In the genomic region with DNA sequence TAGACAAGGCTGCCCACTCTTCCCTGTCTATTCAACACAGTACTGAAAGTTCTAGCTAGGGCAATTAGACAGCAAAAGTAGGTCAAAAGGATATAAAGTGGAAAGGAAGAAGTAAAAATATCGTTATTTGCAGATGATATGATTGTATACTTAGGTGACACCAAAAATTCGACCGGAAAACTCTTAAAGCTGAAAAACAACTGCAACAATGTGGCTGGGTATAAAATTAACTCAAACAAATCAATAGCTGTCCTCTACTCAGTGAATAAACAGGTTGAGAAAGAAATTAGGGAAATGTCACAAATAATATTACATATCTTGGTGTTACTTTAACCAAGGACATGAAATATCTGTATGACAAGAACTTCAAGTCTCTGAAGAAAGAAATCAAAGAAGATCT, we compare ENCODE assay signal across 28 mouse cellular contexts.
"Had no signal": no experiment of that assay in that cellular context is flagged by ENCODE, and none has a peak within 500 bp of the region (broad histone marks: within the 10 kb centered on the region; RNA-seq: fewer than 3 reads in every experiment).

No protein-coding gene starts in this region.

- H3K27me3 ChIP-seq: limb, embryonic 12.5 days; limb, embryonic 13.5 days; limb, embryonic 15.5 days; liver, embryonic 12.5 days; liver, embryonic 13.5 days; liver, embryonic 15.5 days; lung, embryonic 15.5 days; megakaryocyte, embryonic 14.5 days; midbrain, embryonic 12.5 days; midbrain, embryonic 13.5 days; midbrain, embryonic 15.5 days; neural tube, embryonic 12.5 days had no signal

- H3K9ac ChIP-seq: limb, embryonic 12.5 days; limb, embryonic 13.5 days; limb, embryonic 15.5 days; liver, embryonic 12.5 days; liver, embryonic 13.5 days; liver, embryonic 14.5 days; liver, embryonic 15.5 days; liver, postnatal 0 days; lung, embryonic 14.5 days; lung, embryonic 15.5 days; midbrain, embryonic 12.5 days; midbrain, embryonic 13.5 days; midbrain, embryonic 15.5 days; neural tube, embryonic 12.5 days had no signal

- H3K4me1 ChIP-seq: limb, embryonic 10.5 days; limb, embryonic 12.5 days; limb, embryonic 13.5 days; limb, embryonic 15.5 days; liver, embryonic 12.5 days; liver, embryonic 13.5 days; liver, embryonic 15.5 days; lung, embryonic 15.5 days; megakaryocyte, embryonic 14.5 days; midbrain, embryonic 10.5 days; midbrain, embryonic 12.5 days; midbrain, embryonic 13.5 days; midbrain, embryonic 15.5 days; neural tube, embryonic 12.5 days had no signal

- H3K27ac ChIP-seq: left cerebral cortex, adult 2 months; limb, embryonic 10.5 days; limb, embryonic 12.5 days; limb, embryonic 13.5 days; limb, embryonic 15.5 days; liver, embryonic 12.5 days; liver, embryonic 13.5 days; liver, embryonic 14.5 days; liver, embryonic 15.5 days; lung, embryonic 15.5 days; macrophage; midbrain, embryonic 10.5 days; midbrain, embryonic 12.5 days; midbrain, embryonic 13.5 days; midbrain, embryonic 15.5 days; neural tube, embryonic 12.5 days had no signal

- H3K4me3 ChIP-seq: left cerebral cortex, adult 2 months; limb, embryonic 10.5 days; limb, embryonic 12.5 days; limb, embryonic 13.5 days; limb, embryonic 15.5 days; liver, embryonic 12.5 days; liver, embryonic 13.5 days; liver, embryonic 15.5 days; lung, embryonic 15.5 days; megakaryocyte, embryonic 14.5 days; midbrain, embryonic 10.5 days; midbrain, embryonic 12.5 days; midbrain, embryonic 13.5 days; midbrain, embryonic 15.5 days; myocyte; neural tube, embryonic 12.5 days had no signal

- DNase-seq: left cerebral cortex, postnatal 4 days; liver, embryonic 13.5 days; liver, postnatal 0 days; lung, adult 18-20 months; lung, adult 2 months; lung, embryonic 14.5 days; lung, postnatal 10 days; lung, postnatal 14 days; lung, postnatal 36 days; lung, postnatal 4 days; midbrain, embryonic 14.5 days had no signal

- H3K36me3 ChIP-seq: limb, embryonic 10.5 days; limb, embryonic 12.5 days; limb, embryonic 13.5 days; limb, embryonic 15.5 days; liver, embryonic 12.5 days; liver, embryonic 13.5 days; liver, embryonic 15.5 days; lung, embryonic 15.5 days; midbrain, embryonic 10.5 days; midbrain, embryonic 12.5 days; midbrain, embryonic 13.5 days; midbrain, embryonic 15.5 days; neural tube, embryonic 12.5 days had no signal
